Mouse (Mus musculus) forebrain, postnatal 0 days (tissue): ENCODE results near the gene Eef1akmt4. TPM values are rescaled to one million over a fixed set of nuclear protein-coding genes. Genes with fewer than 3 reads are reported as not detected.

ENCODE experiments used
- ATAC-seq: fragments of 200-750 bp; cut with Nextera tagmentation; 2 replicates; pipeline ENCODE4 v1.8.0; 2017; ENCODE audit warnings: mild to moderate bottlenecking, moderate library complexity
- DNase-seq: peaks from one replicate; pipeline ENCODE4 v3.0.0-alpha.2; 2015
- H3K27ac ChIP-seq: fragments of 300-500 bp; sonication (generic); 2 replicates; pipeline ENCODE4 v1.5.1; 2014; ENCODE audit warnings: low read depth, mild to moderate bottlenecking, antibody characterized with exemption, low read length, moderate library complexity, mixed read lengths
- H3K27me3 ChIP-seq: fragments of 300-500 bp; sonication (generic); 2 replicates; pipeline ENCODE4 v1.6.1; 2014; ENCODE audit warnings: mild to moderate bottlenecking, low read length, mixed read lengths; ENCODE audit not compliant: insufficient read depth
- H3K36me3 ChIP-seq: fragments of 300-500 bp; sonication (generic); 2 replicates; pipeline ENCODE4 v1.6.1; 2014; ENCODE audit warnings: mild to moderate bottlenecking, moderate library complexity; ENCODE audit not compliant: insufficient read depth
- H3K4me1 ChIP-seq: fragments of 300-500 bp; sonication (generic); 2 replicates; pipeline ENCODE4 v1.6.1; 2014; ENCODE audit warnings: antibody characterized with exemption; ENCODE audit not compliant: insufficient read depth
- H3K4me2 ChIP-seq: fragments of 300-500 bp; sonication (generic); 2 replicates; pipeline ENCODE4 v1.6.1; 2014; ENCODE audit warnings: low read depth, mild to moderate bottlenecking, moderate library complexity
- H3K4me3 ChIP-seq: fragments of 300-500 bp; sonication (generic); 2 replicates; pipeline ENCODE4 v1.5.1; 2014; ENCODE audit warnings: low read depth, low read length, mixed read lengths
- H3K9ac ChIP-seq: fragments of 300-500 bp; sonication (generic); 2 replicates; pipeline ENCODE4 v1.6.1; 2014; ENCODE audit warnings: mild to moderate bottlenecking
- H3K9me3 ChIP-seq: fragments of 300-500 bp; sonication (generic); 2 replicates; pipeline ENCODE4 v1.6.1; 2016; ENCODE audit warnings: low read length
- CTCF ChIP-seq: sonication (generic); IDR thresholded peaks from 2 replicates; pipeline ENCODE4 v1.5.1; 2016; ENCODE audit warnings: antibody characterized with exemption, control low read depth, low read depth
- whole genome bisulfite sequencing: fragments of 180-500 bp; shearing (Covaris S2); extraction: QIAGEN DNeasy Blood & Tissue Kit; methylation state at CpG from one replicate; pipeline ENCODE4 v1.1.7; 2014; 5-methylcytosine and 5-hydroxymethylcytosine counted together
- polyA plus RNA-seq: library from polyadenylated mRNA; unstranded; fragments of >200 nt; fragmentation: Nextera tagmentation; extraction: Ambion mirVana; gene quantifications from 2 replicates; pipeline ENCODE4 v1.2.1, GENCODE M21; 2015
- total RNA-seq: library from RNA; depleted of rRNA; stranded (reverse); fragments of >200 nt; gene quantifications from 2 replicates; pipeline ENCODE4 v1.2.3, GENCODE M21; 2014

Eef1akmt4 gene
- total and polyA plus RNA-seq, 2 experiments from 2014 or later, result 3.7 to 6.0 TPM

DNA sequence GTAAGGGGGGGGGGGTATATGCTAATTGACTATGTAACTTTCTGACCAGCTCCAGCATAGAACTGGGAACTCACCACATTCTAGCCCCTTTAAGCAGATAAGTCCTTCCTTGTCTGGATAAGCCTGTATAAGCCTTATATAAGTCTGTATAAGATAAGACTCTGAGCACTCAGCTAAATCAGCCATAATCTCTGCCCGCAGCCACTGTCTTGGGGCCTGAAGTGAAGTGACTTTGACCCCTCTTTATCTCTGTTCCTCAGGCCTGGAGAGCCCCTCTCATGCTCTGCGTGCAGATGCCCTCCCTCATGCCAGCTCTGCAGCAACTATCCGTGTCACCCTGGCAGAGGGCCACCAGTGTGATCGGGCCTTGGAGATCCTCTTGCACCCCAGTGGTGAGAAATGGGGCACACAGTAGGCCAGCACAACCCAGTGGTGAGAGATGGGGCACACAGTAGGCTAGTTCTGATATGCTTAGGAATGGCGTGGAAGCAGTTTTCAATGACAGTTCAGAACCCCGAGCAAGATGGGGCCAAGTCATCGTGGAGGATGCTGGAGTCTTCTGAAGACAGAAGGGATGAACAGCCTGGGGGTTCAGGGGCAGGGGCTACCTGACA, 16.2 kb upstream of the Eef1akmt4 start:
- Histone ChIP-seq H3K27ac (no peak overlapping the region), H3K9ac (no peak overlapping the region), H3K4me3 (no peak overlapping the region), H3K36me3 (no peaks in the 10 kb centered on the region), H3K4me2 (no peak overlapping the region), H3K27me3 (peaks cover 27% of the 10 kb centered on the region), H3K4me1 (0 out of 2 replicates have a peak, but pooled peaks cover 6% of the 10 kb centered on the region), H3K9me3 (no peaks in the 10 kb centered on the region)
- whole genome bisulfite sequencing, result 87% methylated on average over 7 of the region's 7 CpGs
- TF ChIP-seq CTCF, result no peak
- ATAC-seq, result no peak
- DNase-seq, result no peak

DNA sequence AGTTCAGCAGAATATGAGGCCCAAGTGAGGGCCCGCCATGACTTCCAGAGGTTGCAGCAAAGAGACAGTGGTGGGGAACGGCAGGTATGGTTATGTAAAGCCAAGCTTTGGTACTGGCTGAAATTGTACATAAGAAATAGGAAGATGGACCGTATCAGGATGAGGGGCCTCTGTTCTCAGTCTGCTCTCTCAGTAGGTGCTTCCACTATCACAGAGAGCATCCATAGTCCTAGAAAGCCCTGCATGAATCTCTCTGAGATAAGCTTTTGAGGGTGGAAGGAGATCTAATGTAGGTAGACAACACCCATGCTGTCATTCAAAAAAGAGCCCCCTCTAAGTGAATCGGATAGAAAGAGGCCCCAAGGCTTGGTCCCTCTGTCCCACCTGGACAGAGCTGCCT, 15.7 kb upstream of the Eef1akmt4 start:
- H3K4me2 ChIP-seq, result no peak overlapping the region
- DNase-seq, result no peak
- no peak overlapping the region for H3K9ac ChIP-seq
- no peaks in the 10 kb centered on the region for H3K36me3 ChIP-seq
- WGBS, result 84% methylated on average over 4 of the region's 4 CpGs
- no peak for TF ChIP-seq CTCF
- peaks cover 24% of the 10 kb centered on the region for H3K27me3 ChIP-seq
- no peak for ATAC-seq
- no peaks in the 10 kb centered on the region for H3K9me3 ChIP-seq
- H3K4me1 ChIP-seq, result 0 out of 2 replicates have a peak, but pooled peaks cover 1% of the 10 kb centered on the region
- H3K4me3 ChIP-seq, result no peak overlapping the region
- no peak overlapping the region for H3K27ac ChIP-seq

DNA sequence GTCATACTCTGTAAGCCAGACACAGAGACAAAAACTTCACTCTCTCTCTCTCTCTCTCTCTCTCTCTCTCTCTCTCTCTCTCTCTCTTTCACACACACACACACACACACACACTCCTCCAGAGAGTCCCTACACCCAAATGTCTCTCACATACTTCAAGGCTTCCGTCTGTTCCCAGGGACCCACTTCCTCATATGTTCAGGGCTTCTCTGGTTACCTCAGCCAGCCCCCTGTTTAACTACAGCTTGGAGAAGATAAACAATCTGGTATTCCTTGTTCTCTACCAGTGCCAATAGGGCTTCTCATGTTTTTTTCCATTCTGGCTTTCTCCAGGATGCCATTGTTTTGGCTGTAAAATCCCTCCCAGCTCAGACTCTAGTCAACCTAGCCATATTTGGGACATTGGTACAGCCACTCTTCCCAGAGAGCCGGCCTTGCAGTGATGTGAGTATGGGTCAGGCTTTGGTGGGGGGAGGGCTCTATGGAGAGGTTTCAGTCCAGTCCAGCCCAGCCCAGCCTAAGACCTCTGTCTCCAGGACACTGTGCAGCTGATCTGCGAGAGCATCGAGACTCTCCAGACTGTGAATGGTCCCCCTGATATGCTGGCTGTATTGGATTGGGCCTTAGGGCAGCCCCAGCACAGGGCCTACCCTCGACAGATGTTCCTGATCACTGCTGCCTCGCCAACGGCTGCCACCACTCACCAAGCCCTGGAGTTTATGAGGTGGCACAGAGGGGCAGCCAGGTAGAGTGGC, 14.5 kb upstream of the Eef1akmt4 start:
- WGBS, result 70% methylated on average over 7 of the region's 7 CpGs
- TF ChIP-seq CTCF, result no peak
- H3K4me3 ChIP-seq, result no peak overlapping the region
- no peaks in the 10 kb centered on the region for H3K9me3 ChIP-seq
- H3K36me3 ChIP-seq, result no peaks in the 10 kb centered on the region
- H3K9ac ChIP-seq, result no peak overlapping the region
- no peak overlapping the region for H3K27ac ChIP-seq
- H3K4me2 ChIP-seq, result no peak overlapping the region
- ATAC-seq (peak; percentile 66; the same call in 1 of the 2 replicates), DNase-seq (peak; percentile 26)
- H3K4me1 ChIP-seq, result no peaks in the 10 kb centered on the region
- peaks cover 14% of the 10 kb centered on the region for H3K27me3 ChIP-seq

DNA sequence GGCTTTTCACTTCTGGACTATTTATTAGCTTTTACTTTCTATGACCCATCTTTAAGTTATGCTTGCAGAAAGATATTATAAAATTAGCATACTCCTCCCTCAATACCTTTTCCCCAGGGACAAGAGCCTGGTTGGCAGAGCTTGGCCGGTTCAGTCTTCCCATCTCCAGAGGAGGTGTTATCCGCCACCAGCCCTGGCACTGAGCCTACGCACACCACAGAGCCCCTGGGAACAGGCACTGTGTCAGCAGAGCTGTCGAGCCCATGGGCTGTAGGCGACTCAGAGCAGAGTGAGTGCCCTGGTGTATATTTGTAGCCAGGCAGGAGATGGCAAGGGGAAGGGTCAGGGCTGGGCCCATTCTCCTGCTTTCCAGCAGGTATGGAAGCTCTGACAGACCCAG, 10.9 kb upstream of the Eef1akmt4 start:
- Histone ChIP-seq H3K9me3 (no peaks in the 10 kb centered on the region), H3K36me3 (peaks cover 17% of the 10 kb centered on the region), H3K4me1 (no peaks in the 10 kb centered on the region), H3K27ac (no peak overlapping the region), H3K4me2 (no peak overlapping the region), H3K4me3 (no peak overlapping the region), H3K9ac (no peak overlapping the region), H3K27me3 (no peaks in the 10 kb centered on the region)
- DNase-seq (no peak), ATAC-seq (no peak)
- WGBS, result 64% methylated on average over 5 of the region's 5 CpGs
- no peak for TF ChIP-seq CTCF

- no peaks in the 10 kb centered on the region for H3K9me3 ChIP-seq
- WGBS, result 51% methylated on average over 9 of the region's 9 CpGs
- DNase-seq, result no peak
- ATAC-seq, result peak; percentile 19; the same call in 1 of the 2 replicates
- H3K27me3 ChIP-seq, result no peaks in the 10 kb centered on the region
- H3K9ac ChIP-seq, result no peak overlapping the region
- TF ChIP-seq CTCF, result no peak
- no peak overlapping the region for H3K4me3 ChIP-seq
- H3K4me1 ChIP-seq, result 0 out of 2 replicates have a peak, but pooled peaks cover 1% of the 10 kb centered on the region
- H3K27ac ChIP-seq, result no peak overlapping the region
- H3K36me3 ChIP-seq, result peaks cover 45% of the 10 kb centered on the region
- H3K4me2 ChIP-seq, result no peak overlapping the region
Observed at GRCm38 (mm10) chr16:20604705-20605104, 6.7 kb upstream of the Eef1akmt4 start.

DNA sequence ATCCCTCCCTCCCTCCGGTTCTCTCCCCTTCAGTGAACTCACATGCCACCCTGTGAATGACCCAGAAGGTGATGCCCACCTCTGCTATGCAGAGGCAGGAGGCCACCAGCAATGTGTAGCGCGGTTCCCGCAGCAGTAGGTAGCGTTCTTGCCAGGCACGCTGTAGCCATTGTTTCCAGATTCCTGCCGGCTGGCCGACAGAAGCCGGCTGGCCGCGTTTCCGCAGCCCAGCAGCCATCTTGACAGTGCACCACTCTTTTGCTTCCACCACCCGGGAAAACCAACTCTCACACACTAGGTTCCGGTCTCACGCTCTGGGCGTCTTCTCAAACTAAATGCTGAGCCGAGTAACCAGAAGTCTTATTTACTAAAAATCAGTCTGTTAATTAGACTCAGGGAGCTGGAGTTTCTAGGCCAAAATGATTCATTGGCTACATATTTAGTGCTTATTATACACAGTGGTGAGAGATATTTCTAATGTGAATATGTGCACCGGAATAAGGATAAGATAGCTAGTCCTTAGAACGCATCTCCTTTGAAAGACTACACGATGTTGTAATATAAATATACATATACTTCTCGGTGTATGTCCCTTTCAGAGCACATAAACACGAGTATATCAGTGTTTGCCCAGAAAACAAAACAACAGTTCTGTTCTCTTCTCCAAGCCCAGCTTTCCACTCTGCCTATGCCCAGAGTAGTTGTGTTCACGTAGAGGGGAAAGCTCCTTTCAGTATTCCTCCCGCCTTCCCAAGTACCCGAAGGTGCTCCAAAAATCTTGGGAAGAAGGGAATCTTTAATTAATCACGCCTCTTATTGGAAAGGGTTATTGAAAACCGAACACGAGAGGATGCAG, 664 bp upstream of the Eef1akmt4 start:
- Histone ChIP-seq H3K9ac (peak overlapping the region; percentile 80), H3K4me2 (peak overlapping the region; percentile 87), H3K27me3 (no peaks in the 10 kb centered on the region), H3K27ac (peak overlapping the region; percentile 84), H3K4me1 (peaks cover 12% of the 10 kb centered on the region; the same call in 1 of the 2 replicates), H3K4me3 (peak overlapping the region; percentile 71), H3K9me3 (no peaks in the 10 kb centered on the region), H3K36me3 (peaks cover 25% of the 10 kb centered on the region)
- TF ChIP-seq CTCF, result no peak
- DNase-seq (peak; percentile 93), ATAC-seq (peak; percentile 85)
- WGBS, result under 1% methylated on average over 28 of the region's 28 CpGs
